Mouse (Mus musculus) stomach, embryonic 15.5 days (tissue): ENCODE data around the gene Cd80. TPM values are rescaled to one million over a fixed set of nuclear protein-coding genes. Genes with fewer than 3 reads are reported as not detected.
"Not testable (repeated sequence)": the region's sequence is repeated elsewhere in the genome, so short reads cannot be mapped to it uniquely, and the experiment has no call there.

Experiments used
- ATAC-seq: fragments of 200-750 bp; cut with Nextera tagmentation; 2 replicates; pipeline ENCODE4 v1.8.0; 2017; ENCODE audit warnings: low read depth, moderate number of reproducible peaks, moderate TSS enrichment; ENCODE audit not compliant: insufficient read depth, low FRiP score
- H3K27ac ChIP-seq: fragments of 300-500 bp; sonication (generic); 2 replicates; pipeline ENCODE4 v1.5.1; 2015; ENCODE audit warnings: mild to moderate bottlenecking, inconsistent platforms
- H3K27me3 ChIP-seq: fragments of 300-500 bp; sonication (generic); replicated peaks from 2 replicates; pipeline ENCODE4 v1.6.1; 2015; ENCODE audit warnings: inconsistent platforms
- H3K36me3 ChIP-seq: fragments of 300-500 bp; sonication (generic); 2 replicates; pipeline ENCODE4 v1.6.1; 2015; ENCODE audit warnings: inconsistent platforms
- H3K4me1 ChIP-seq: fragments of 300-500 bp; sonication (generic); 2 replicates; pipeline ENCODE4 v1.6.1; 2015; ENCODE audit warnings: inconsistent platforms
- H3K4me2 ChIP-seq: fragments of 300-500 bp; sonication (generic); 2 replicates; pipeline ENCODE4 v1.6.1; 2015; ENCODE audit warnings: mild to moderate bottlenecking, inconsistent platforms
- H3K4me3 ChIP-seq: fragments of 300-500 bp; sonication (generic); replicated peaks from 2 replicates; pipeline ENCODE4 v1.5.1; 2015; ENCODE audit warnings: inconsistent platforms
- H3K9ac ChIP-seq: fragments of 300-500 bp; sonication (generic); 2 replicates; pipeline ENCODE4 v1.6.1; 2015; ENCODE audit warnings: inconsistent platforms
- H3K9me3 ChIP-seq: fragments of 300-500 bp; sonication (generic); 2 replicates; pipeline ENCODE4 v1.6.1; 2016; ENCODE audit warnings: inconsistent platforms
- WGBS: fragments of 180-500 bp; shearing (Covaris S2); methylation state at CpG from one replicate; pipeline ENCODE4 v1.1.7; 2015; 5-methylcytosine and 5-hydroxymethylcytosine counted together
- polyA plus RNA-seq: library from polyadenylated mRNA; unstranded; fragments of >200 nt; fragmentation: Nextera tagmentation; extraction: Ambion mirVana; gene quantifications from 2 replicates; pipeline ENCODE4 v1.2.1, GENCODE M21; 2015

The Cd80 gene
- polyA plus RNA-seq, 1 experiment from 2014 or later = 0.55 TPM

DNA sequence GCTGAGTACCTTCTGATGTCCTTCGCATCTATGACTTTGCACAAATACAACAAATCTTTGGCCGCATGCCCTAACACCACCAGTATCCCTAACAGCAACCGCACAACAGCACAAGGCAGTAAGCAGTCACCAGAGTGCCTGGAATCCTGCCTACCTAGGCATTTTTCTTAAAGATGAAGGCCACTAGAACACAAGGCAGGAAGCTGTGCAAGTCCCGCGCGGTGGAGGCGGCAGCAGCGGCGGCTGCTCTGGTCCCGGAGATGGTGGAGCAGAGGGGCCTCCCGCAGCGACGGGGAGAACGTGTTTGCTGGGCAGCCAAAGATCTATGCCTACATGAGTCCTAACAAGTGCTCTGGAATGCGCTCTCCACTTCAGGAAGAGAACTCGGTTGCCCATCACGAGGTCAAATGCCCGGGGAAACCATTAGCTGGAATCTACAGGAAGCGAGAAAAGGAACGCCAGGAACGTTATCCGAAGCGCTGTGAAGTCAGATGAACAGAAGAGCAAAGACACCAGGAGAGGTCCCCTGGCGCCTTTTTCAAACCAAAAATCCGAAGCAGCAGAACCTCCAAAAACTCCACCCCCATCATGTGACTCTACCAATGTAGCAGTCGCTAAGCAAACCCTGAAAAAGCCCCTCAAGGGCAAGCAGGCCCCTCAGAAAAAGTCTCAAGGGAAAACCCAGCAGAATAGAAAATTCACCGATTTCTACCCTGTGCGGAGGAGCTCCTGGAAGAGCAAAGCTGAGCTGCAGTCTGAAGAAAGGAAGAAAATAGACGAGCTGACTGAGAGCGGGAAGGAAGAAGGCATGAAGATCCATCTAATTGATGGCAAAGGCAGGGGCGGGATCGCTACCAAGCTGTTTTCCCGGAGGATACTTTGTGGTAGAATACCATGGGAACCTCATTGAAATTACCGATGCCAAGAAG lies 21.2 kb downstream of the Cd80 start:
- H3K9ac ChIP-seq = no peak overlapping the region
- H3K4me1 ChIP-seq = 0 out of 2 replicates have a peak, but pooled peaks cover 6% of the 10 kb centered on the region

DNA sequence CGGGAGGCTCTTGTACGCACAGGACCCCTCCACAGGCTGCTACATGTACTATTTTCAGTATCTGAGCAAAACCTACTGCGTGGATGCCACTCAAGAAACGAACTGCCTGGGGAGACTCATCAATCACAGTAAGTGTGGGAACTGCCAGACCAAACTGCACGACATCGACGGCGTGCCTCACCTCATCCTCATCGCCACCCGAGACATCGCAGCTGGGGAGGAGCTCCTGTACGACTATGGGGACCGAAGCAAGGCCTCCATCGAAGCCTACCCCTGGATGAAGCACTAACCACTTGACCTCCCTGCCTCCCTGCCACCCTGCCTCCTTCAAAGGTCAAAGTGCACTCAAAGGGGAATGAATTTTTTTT lies 21.9 kb downstream of the Cd80 start:
- not testable (repeated sequence) for H3K27ac ChIP-seq, H3K27me3 ChIP-seq, H3K9me3 ChIP-seq, H3K4me1 ChIP-seq, ATAC-seq, H3K36me3 ChIP-seq, H3K9ac ChIP-seq
- WGBS = 26% methylated on average over 14 of the region's 14 CpGs
- Histone ChIP-seq H3K4me2 (peak overlapping the region; percentile 74), H3K4me3 (peak overlapping the region; percentile 37)

More for the DNA sequence above, 21.2 kb downstream of the Cd80 start:
- no peak overlapping the region for H3K27ac ChIP-seq
- 8% methylated on average over 34 of the region's 34 CpGs for WGBS
- H3K4me3 ChIP-seq = peak overlapping the region; percentile 37
- no peaks in the 10 kb centered on the region for H3K27me3 ChIP-seq
- no peaks in the 10 kb centered on the region for H3K9me3 ChIP-seq
- peak overlapping the region; percentile 74 for H3K4me2 ChIP-seq
- no peaks in the 10 kb centered on the region for H3K36me3 ChIP-seq
- peak; percentile 47; the same call in 1 of the 2 replicates for ATAC-seq

DNA sequence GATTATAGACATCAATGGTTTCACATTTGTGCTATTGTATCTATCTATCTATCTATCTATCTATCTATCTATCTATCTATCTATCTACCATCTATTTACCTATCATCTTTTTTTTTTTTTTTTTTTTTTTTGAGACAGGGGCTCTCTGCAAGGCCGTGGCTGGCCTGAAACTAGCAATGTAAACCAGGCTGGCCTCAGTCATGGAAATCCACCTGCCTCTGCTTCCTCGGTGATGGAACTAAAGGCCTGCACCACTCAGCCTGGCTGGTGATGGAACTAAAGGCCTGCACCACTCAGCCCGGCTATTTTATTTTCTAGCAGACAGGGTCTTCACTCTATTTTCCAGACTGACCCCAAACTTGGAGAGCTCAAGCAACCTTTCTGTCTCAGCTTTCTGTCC lies 22.9 kb downstream of the Cd80 start:
- H3K4me1 ChIP-seq = peaks cover 9% of the 10 kb centered on the region
- no peak overlapping the region for H3K9ac ChIP-seq
- ATAC-seq = no peak
- H3K9me3 ChIP-seq = no peaks in the 10 kb centered on the region
- H3K36me3 ChIP-seq = no peaks in the 10 kb centered on the region
- 89% methylated on average over 3 of the region's 3 CpGs for WGBS
- no peak overlapping the region for H3K27ac ChIP-seq
- no peak overlapping the region for H3K4me3 ChIP-seq
- 0 out of 2 replicates have a peak, but pooled peaks cover 6% of the 10 kb centered on the region for H3K27me3 ChIP-seq
- H3K4me2 ChIP-seq = no peak overlapping the region

DNA sequence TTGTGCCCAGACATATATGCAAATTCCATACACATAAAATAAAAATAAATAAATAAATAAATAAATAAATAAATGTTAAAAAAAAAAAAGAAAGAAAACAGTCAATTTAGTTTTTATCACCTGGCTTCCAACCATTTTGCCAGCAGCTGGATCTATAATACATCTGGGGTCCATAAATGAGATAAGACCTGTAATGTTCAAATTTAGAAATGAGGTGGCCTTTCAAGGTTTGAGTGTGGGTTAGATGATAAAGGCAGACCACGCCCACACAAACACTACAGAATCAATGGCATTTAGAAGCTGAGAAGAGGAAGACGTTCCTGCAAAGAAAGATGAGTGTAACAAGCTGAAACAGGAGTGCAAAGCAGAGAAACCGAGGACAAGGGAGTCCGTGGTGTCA lies 26.0 kb downstream of the Cd80 start:
- Histone ChIP-seq H3K9ac (no peak overlapping the region), H3K9me3 (no peaks in the 10 kb centered on the region), H3K4me2 (no peak overlapping the region), H3K36me3 (no peaks in the 10 kb centered on the region), H3K27me3 (0 out of 2 replicates have a peak, but pooled peaks cover 13% of the 10 kb centered on the region), H3K27ac (no peak overlapping the region), H3K4me1 (peaks cover 11% of the 10 kb centered on the region), H3K4me3 (no peak overlapping the region)
- 68% methylated on average over 4 of the region's 4 CpGs for WGBS
- ATAC-seq = no peak

DNA sequence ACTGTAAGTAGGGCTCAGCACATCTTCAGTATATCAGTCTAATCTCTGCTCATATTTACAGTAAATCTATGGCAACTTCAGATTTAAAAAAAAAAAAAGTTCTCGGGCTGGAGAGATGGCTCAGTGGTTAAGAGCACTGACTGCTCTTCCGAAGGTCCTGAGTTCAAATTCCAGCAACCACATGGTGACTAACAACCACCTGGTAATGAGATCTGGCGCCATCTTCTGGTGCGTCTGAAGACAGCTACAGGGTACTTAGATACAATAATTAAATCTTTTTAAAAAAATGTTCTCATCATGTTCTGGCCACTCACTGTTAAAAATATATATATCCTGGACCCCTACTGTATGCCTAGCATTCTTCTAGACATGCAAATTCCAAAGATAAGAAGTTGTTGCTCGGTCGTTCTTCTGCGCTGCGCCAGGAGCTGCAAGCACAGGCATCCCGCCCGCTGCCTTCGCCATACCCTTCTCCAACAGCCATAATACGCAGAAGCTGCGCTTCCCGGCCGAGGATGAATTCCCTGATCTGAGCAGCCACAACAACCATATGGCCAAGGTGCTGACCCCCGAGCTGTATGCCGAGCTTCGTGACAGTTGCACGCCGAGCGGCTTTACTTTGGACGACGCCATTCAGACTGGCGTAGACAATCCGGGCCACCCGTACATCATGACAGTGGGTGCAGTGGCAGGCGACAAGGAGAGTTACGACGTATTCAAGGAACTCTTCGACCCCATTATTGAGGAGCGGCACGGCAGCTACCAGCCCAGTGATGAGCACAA lies 27.6 kb downstream of the Cd80 start:
- no peak overlapping the region for H3K9ac ChIP-seq
- H3K36me3 ChIP-seq = no peaks in the 10 kb centered on the region
- no peak overlapping the region for H3K27ac ChIP-seq
- H3K27me3 ChIP-seq = 0 out of 2 replicates have a peak, but pooled peaks cover 13% of the 10 kb centered on the region
- no peak for ATAC-seq
- 20% methylated on average over 32 of the region's 32 CpGs for WGBS
- no peaks in the 10 kb centered on the region for H3K9me3 ChIP-seq
- H3K4me2 ChIP-seq = peak overlapping the region; percentile 62
- H3K4me3 ChIP-seq = peak overlapping the region; percentile 36
- H3K4me1 ChIP-seq = peaks cover 6% of the 10 kb centered on the region

DNA sequence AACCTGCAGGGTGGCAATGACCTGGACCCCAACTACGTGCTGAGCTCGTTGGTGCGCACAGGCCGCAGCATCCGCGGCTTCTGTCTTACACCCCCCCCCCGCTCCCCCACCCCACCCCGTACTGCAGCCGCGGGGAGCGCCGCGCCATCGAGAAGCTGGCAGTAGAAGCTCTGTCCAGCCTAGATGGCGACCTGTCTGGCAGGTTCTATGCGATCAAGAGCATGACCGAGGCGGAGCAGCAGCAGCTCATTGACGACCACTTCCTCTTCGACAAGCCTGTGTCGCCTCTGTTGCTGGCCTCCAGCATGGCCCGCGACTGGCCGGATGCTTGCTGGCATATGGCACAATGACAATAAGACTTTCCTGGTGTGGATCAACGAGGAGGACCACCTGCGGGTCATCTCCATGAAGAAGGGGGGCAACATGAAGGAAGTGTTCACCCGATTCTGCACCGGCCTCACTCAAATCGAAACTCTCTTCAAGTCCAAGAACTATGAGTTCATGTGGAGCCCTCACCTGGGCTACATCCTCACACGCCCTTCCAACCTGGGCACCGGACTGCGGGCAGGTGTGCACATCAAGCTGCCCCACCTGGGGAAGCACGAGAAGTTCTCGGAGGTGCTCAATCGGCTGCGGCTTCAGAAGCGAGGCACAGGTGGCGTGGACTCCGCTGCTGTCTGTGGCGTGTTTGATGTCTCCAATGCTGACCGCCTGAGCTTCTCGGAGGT lies 28.4 kb downstream of the Cd80 start:
- no peaks in the 10 kb centered on the region for H3K9me3 ChIP-seq
- peak overlapping the region; percentile 36 for H3K4me3 ChIP-seq
- H3K36me3 ChIP-seq = no peaks in the 10 kb centered on the region
- H3K4me2 ChIP-seq = peak overlapping the region; percentile 62
- no peak overlapping the region for H3K9ac ChIP-seq
- 0 out of 2 replicates have a peak, but pooled peaks cover 13% of the 10 kb centered on the region for H3K27me3 ChIP-seq
- peaks cover 6% of the 10 kb centered on the region for H3K4me1 ChIP-seq
- no peak overlapping the region for H3K27ac ChIP-seq
- peak; percentile 31; the same call in 1 of the 2 replicates for ATAC-seq
- WGBS = 25% methylated on average over 42 of the region's 42 CpGs

DNA sequence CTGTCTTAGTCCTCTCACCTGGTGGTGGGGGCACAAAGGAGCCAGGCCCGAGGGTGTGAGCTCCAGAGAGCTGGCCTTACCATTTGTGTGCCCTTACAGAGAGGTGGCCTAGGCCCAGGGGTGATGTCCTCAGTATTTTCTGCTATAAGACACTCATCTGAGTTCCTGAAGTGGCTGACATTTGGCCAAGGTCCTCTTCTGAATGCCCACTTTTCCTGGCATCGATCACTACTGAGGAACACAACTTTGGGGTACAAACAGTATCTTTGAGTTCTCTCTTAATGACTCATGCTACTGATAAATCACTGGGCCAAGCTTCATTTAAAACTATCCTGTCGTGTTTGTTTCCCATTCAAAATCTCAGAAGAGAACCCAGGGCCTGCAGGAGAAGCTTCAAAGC lies 37.2 kb downstream of the Cd80 start:
- Histone ChIP-seq H3K9ac (no peak overlapping the region), H3K27ac (no peak overlapping the region), H3K4me1 (no peaks in the 10 kb centered on the region), H3K27me3 (no peaks in the 10 kb centered on the region), H3K4me2 (no peak overlapping the region), H3K4me3 (no peak overlapping the region), H3K36me3 (0 out of 2 replicates have a peak, but pooled peaks cover 4% of the 10 kb centered on the region), H3K9me3 (no peaks in the 10 kb centered on the region)
- ATAC-seq = no peak
- WGBS = 83% methylated on average over 3 of the region's 3 CpGs

DNA sequence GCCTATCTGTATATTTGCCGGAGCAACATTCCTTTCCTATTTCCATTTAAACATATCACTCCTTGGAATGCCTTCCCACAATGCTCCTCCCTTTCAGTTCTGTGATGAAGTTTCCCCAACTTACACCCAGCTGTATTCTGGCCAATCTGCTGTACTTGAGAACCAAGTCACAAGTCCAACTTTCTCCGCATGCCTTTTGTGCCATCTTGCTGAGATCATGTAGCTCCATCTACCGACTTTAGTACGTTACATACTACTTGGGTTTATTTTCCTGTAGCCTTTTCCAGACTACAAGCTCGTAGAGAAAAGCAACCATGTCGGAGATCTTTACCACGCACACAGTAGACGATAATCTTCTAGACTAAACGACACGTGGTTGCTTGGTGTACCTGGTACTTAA lies 38.5 kb downstream of the Cd80 start:
- ATAC-seq = no peak
- Histone ChIP-seq H3K4me2 (no peak overlapping the region), H3K27ac (no peak overlapping the region), H3K9me3 (no peaks in the 10 kb centered on the region), H3K9ac (no peak overlapping the region), H3K36me3 (0 out of 2 replicates have a peak, but pooled peaks cover 11% of the 10 kb centered on the region), H3K27me3 (no peaks in the 10 kb centered on the region), H3K4me1 (no peaks in the 10 kb centered on the region), H3K4me3 (no peak overlapping the region)
- 81% methylated on average over 10 of the region's 10 CpGs for WGBS

DNA sequence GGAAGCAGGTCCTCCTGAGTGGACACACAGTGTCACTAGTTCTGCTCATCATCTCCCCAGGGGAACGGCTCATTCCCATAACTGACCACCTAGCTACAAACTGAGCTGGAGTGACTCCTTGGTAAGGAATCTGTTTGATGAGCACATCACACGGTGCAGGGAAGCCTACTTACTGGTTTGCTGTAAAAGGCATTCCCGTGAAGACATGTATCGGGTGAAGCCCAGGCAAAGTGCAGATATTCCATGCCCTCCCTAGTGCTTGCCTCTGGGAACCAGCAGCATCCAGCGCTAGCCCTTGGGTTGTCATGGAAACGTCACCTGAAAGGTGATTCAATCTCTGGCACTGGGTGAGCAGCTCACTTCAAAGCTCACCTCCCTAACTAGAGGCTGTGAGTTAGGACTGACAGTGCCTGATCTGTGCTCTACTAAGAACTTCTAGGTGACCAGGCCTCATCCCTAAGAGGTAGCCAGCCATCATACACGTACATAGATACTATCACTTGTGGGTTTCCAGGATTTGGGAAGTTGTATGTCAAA lies 41.3 kb downstream of the Cd80 start:
- Histone ChIP-seq H3K36me3 (peaks cover 20% of the 10 kb centered on the region), H3K4me2 (no peak overlapping the region), H3K4me3 (no peak overlapping the region), H3K27me3 (no peaks in the 10 kb centered on the region), H3K9me3 (no peaks in the 10 kb centered on the region), H3K9ac (no peak overlapping the region), H3K27ac (no peak overlapping the region), H3K4me1 (no peaks in the 10 kb centered on the region)
- ATAC-seq = no peak
- 80% methylated on average over 7 of the region's 7 CpGs for WGBS

DNA sequence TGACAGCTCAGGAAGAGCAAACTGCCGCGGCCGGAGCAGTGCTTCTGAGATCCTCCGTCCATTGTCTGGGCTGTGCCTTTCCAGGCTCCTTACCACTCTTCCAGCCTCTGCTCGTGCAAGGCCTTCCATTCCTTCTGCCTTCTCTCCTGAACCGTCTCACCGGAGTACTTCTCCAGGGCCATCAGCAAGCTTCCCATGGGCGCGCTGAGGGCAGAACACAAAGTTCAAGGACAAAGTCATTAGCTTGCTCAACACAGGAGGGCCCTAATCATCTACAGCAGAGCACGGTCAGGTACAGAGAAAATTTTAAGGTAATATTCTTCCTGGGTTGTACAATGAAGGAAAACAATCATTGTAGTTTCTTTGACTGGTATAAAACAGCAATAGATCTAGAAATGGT lies 47.1 kb downstream of the Cd80 start:
- WGBS = 91% methylated on average over 10 of the region's 10 CpGs
- Histone ChIP-seq H3K9me3 (no peaks in the 10 kb centered on the region), H3K36me3 (peaks cover 35% of the 10 kb centered on the region)

DNA sequence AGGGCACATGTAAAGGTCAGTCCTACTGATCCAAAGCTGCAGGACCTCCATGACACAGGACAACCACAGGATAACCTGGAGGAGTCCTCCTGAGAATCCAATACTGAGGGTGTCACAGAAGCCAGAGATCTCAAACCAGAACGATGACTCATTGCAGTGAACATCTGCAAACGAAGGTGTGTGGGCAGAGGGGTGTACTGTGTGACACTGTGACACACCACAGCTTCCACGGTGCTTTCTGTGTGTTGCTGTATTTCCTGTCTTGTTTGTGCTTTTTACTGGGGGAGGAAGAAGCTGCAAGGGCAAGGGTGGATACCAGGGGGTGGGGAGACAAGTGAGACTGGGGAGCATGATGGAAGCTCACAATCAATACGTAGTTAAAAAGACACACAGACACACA lies 48.2 kb downstream of the Cd80 start:
- WGBS = 88% methylated on average over 4 of the region's 4 CpGs
- peaks cover 30% of the 10 kb centered on the region for H3K36me3 ChIP-seq
- H3K9me3 ChIP-seq = no peaks in the 10 kb centered on the region
- no peak overlapping the region for H3K9ac ChIP-seq
- H3K27me3 ChIP-seq = no peaks in the 10 kb centered on the region
- no peak overlapping the region for H3K4me3 ChIP-seq
- no peak for ATAC-seq
- no peaks in the 10 kb centered on the region for H3K4me1 ChIP-seq
- no peak overlapping the region for H3K27ac ChIP-seq
- H3K4me2 ChIP-seq = no peak overlapping the region

More for the DNA sequence above, 47.1 kb downstream of the Cd80 start:
- no peak overlapping the region for H3K9ac ChIP-seq
- H3K27me3 ChIP-seq = no peaks in the 10 kb centered on the region
- H3K4me3 ChIP-seq = no peak overlapping the region
- no peak for ATAC-seq
- H3K4me1 ChIP-seq = no peaks in the 10 kb centered on the region
- H3K4me2 ChIP-seq = no peak overlapping the region
- no peak overlapping the region for H3K27ac ChIP-seq
